Mouse (Mus musculus): ENCODE results near the gene Nppc.
A peak's percentile ranks its signal among the peaks of the same experiment; 100 is the strongest.

- no peak for TF ChIP-seq EP300 (IDR thresholded peaks at IDR 0.05; ENCODE audit: insufficient read depth, low read depth, low read length)
- peak; percentile 99 for TF ChIP-seq CTCF (IDR thresholded peaks at IDR 0.05; ENCODE audit: low read depth, low read length)
Observed at GRCm38 (mm10) chr1:86650272-86650671, 20.1 kb downstream of the Nppc start.
